Mouse (Mus musculus) liver, embryonic 14.5 days (tissue): ENCODE measurements at regions not wholly inside any gene's neighbourhood (a gene's known extent, or its start where the extent isn't known, plus 50 kb on each side); places are given as distances from the start of the nearest gene placed in this dataset.

Experiments used
- CTCF ChIP-seq: IDR thresholded peaks from 2 replicates; pipeline ENCODE4 v1.5.1; 2016; ENCODE audit warnings: antibody characterized with exemption, low read depth, control low read depth
- EP300 ChIP-seq: IDR thresholded peaks from 2 replicates; pipeline ENCODE4 v1.6.1; 2016; ENCODE audit warnings: antibody characterized with exemption, low read depth

- TF ChIP-seq CTCF (no peak), EP300 (no peak)
Measured at GRCm38 (mm10) chr13:73041233-73042040, 218.8 kb upstream of the Irx4 start.
